Mouse (Mus musculus): Measurements from ENCODE around the gene Supt5. TPM values are rescaled to one million over a fixed set of nuclear protein-coding genes. Genes with fewer than 3 reads are reported as not detected.

The Supt5 gene
- total RNA-seq, 2 experiments from 2014 or later, result 52.8 to 54.3 TPM

GRCm38 (mm10) chr7:28353267-28353666, 14.7 kb upstream of the Supt5 start:
- DNase-seq, result no peak

- DNase-seq, result no peak
Measured at GRCm38 (mm10) chr7:28351676-28352191, 13.2 kb upstream of the Supt5 start.

GRCm38 (mm10) chr7:28350155-28350883, 11.8 kb upstream of the Supt5 start, which contains the start of gene Rps16:
TSS of gene Rps16 (plus strand) at chr7:28350652.
- peak; percentile 97 for DNase-seq

- no peak for DNase-seq
Measured at GRCm38 (mm10) chr7:28348601-28349000, 10.1 kb upstream of the Supt5 start.

GRCm38 (mm10) chr7:28347746-28348145, 9.2 kb upstream of the Supt5 start:
- DNase-seq, result no peak

- no peak for DNase-seq
Measured at GRCm38 (mm10) chr7:28344637-28345036, 6.1 kb upstream of the Supt5 start.

GRCm38 (mm10) chr7:28341381-28341780, 2.8 kb upstream of the Supt5 start:
- no peak for DNase-seq

- peak; percentile 68 for DNase-seq
Measured at GRCm38 (mm10) chr7:28339213-28339917, 819 bp upstream of the Supt5 start.

GRCm38 (mm10) chr7:28335471-28335870, 3.1 kb downstream of the Supt5 start:
- DNase-seq, result no peak

GRCm38 (mm10) chr7:28334534-28334933, 4.0 kb downstream of the Supt5 start:
- DNase-seq, result no peak

- no peak for DNase-seq
Measured at GRCm38 (mm10) chr7:28328260-28328659, 10.3 kb downstream of the Supt5 start.

- DNase-seq, result no peak
Measured at GRCm38 (mm10) chr7:28326457-28326856, 12.1 kb downstream of the Supt5 start.

GRCm38 (mm10) chr7:28325293-28325692, 13.3 kb downstream of the Supt5 start:
- no peak for DNase-seq

- DNase-seq, result no peak
Measured at GRCm38 (mm10) chr7:28321974-28322720, 16.4 kb downstream of the Supt5 start.

GRCm38 (mm10) chr7:28318714-28319113, 19.8 kb downstream of the Supt5 start:
- DNase-seq, result no peak

- no peak for DNase-seq
Measured at GRCm38 (mm10) chr7:28318036-28318435, 20.5 kb downstream of the Supt5 start.

GRCm38 (mm10) chr7:28311926-28312543, 26.5 kb downstream of the Supt5 start, which contains the start of gene Timm50:
TSS of gene Timm50 (minus strand) at chr7:28312072.
- peak; percentile 96 for DNase-seq

- DNase-seq, result peak; percentile 21
Measured at GRCm38 (mm10) chr7:28311151-28311925, 27.2 kb downstream of the Supt5 start.

GRCm38 (mm10) chr7:28309737-28310136, 28.8 kb downstream of the Supt5 start:
- no peak for DNase-seq

- DNase-seq, result no peak
Measured at GRCm38 (mm10) chr7:28306216-28306615, 32.3 kb downstream of the Supt5 start.

- no peak for DNase-seq
Measured at GRCm38 (mm10) chr7:28305641-28306040, 32.9 kb downstream of the Supt5 start.
